Mouse (Mus musculus): ENCODE data around the gene Nosip.

DNA sequence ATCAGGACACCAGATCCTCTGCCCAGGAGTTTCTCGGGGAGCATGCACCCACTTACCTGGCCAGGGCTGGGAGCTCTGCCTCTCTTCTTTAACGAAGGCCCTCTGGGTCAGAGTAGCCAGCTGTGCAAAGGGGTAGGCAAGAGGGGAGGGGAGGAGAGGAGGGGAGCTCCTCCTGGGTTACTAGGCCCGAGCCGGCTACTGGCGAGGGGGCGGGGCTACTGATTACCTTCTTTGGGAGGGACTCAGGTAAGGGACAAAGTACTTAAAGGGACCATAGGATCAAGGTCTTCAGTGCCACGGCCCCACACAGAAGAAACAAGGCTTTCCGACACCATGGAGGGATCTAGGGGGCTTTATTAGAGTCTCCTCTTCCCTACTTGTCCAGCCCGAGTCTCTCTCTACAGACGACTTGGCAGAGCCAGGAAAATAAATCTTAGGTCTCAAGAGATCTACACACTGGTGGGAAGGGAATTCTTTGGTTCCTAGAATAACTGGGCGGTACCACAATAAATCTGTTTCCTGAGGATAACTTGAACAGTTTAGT is 625 bp upstream of the Nosip start:
- TF ChIP-seq CTCF (IDR thresholded peaks at IDR 0.05; ENCODE audit: control insufficient read depth, insufficient read depth, insufficient replicate concordance, low read depth, low read length) (no peak), POLR2A (IDR thresholded peaks at IDR 0.05; ENCODE audit: control insufficient read depth, low read depth, low read length) (no peak)
